Mouse (Mus musculus): ENCODE data around the gene Prkab1. TPM values are rescaled to one million over a fixed set of nuclear protein-coding genes. Genes with fewer than 3 reads are reported as not detected.

Prkab1 gene
- polyA plus RNA-seq, 1 experiment from 2014 or later, result 62.5 TPM

- Histone ChIP-seq H3K9me3 (no peaks in the 10 kb centered on the region), H3K4me1 (no peaks in the 10 kb centered on the region), H3K36me3 (replicated peaks) (peaks cover 90% of the 10 kb centered on the region), H3K4me3 (replicated peaks) (no peak overlapping the region), H3K4me2 (no peak overlapping the region), H3K27me3 (no peaks in the 10 kb centered on the region), H3K9ac (no peak overlapping the region), H3K27ac (no peak overlapping the region)
- no peak for ATAC-seq (ENCODE audit: low FRiP score)
- 92% methylated on average over 5 of the region's 5 CpGs for WGBS
Measured at GRCm38 (mm10) chr5:116016542-116016941, 7.8 kb downstream of the Prkab1 start.

DNA sequence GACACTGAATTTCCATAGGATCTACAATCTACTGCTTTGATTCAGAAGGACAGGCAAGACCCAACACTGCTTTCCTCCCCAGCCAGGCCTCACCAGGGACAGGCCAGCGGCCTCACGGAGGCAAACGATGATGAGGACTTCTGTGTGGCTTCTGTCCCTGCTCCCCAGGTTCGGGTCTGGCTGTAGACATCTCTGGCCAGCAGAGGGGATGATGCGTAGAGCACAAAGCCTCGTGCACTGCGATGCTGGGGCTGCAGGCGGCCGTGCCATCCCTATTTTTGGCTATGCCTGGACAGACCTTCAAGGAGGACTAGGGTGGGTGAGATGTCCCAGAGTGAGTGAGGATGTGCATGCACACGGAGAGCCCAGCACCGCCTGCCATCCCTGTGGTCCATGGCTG lies 10.1 kb downstream of the Prkab1 start:
- Histone ChIP-seq H3K27me3 (no peaks in the 10 kb centered on the region), H3K27ac (no peak overlapping the region), H3K36me3 (replicated peaks) (peaks cover 67% of the 10 kb centered on the region), H3K4me2 (no peak overlapping the region), H3K4me1 (no peaks in the 10 kb centered on the region), H3K9me3 (no peaks in the 10 kb centered on the region), H3K4me3 (replicated peaks) (no peak overlapping the region), H3K9ac (no peak overlapping the region)
- no peak for ATAC-seq (ENCODE audit: low FRiP score)
- WGBS, result 93% methylated on average over 11 of the region's 11 CpGs

GRCm38 (mm10) chr5:116013821-116014220 lies 10.5 kb downstream of the Prkab1 start:
- Histone ChIP-seq H3K4me3 (replicated peaks) (no peak overlapping the region), H3K4me2 (no peak overlapping the region), H3K27ac (no peak overlapping the region), H3K9ac (no peak overlapping the region), H3K4me1 (no peaks in the 10 kb centered on the region), H3K9me3 (no peaks in the 10 kb centered on the region), H3K36me3 (replicated peaks) (peaks cover 63% of the 10 kb centered on the region), H3K27me3 (no peaks in the 10 kb centered on the region)
- WGBS, result 86% methylated on average over 8 of the region's 8 CpGs
- ATAC-seq (ENCODE audit: low FRiP score), result no peak

DNA sequence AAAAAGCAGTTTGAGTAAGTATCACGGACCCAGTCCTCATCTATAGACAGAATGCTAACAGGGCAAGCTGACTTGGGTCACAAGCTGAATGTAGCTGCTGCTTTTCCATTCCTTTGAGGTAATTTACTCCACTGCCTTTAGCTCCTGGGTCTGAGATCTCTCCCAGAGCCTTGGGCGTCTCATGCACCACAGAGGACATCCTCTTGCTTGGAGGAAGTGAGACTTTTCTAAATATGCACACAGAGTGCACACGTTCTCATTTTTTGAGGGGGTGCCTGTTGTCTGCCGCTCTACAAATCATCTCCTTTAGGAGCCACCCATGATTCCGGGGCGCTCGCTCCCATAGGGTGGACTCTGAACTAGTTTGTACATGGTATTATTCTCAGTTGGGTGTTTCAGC lies 11.8 kb downstream of the Prkab1 start:
- Histone ChIP-seq H3K27me3 (no peaks in the 10 kb centered on the region), H3K36me3 (replicated peaks) (peaks cover 55% of the 10 kb centered on the region)
- no peak for ATAC-seq (ENCODE audit: low FRiP score)

GRCm38 (mm10) chr5:116011700-116012099 lies 12.6 kb downstream of the Prkab1 start:
- ATAC-seq (ENCODE audit: low FRiP score), result no peak
- Histone ChIP-seq H3K4me1 (no peaks in the 10 kb centered on the region), H3K27me3 (no peaks in the 10 kb centered on the region), H3K36me3 (replicated peaks) (peaks cover 54% of the 10 kb centered on the region), H3K9ac (no peak overlapping the region), H3K4me3 (replicated peaks) (no peak overlapping the region), H3K4me2 (no peak overlapping the region), H3K9me3 (no peaks in the 10 kb centered on the region), H3K27ac (no peak overlapping the region)
- 93% methylated on average over 7 of the region's 7 CpGs for WGBS

More for the DNA sequence above, 11.8 kb downstream of the Prkab1 start:
- no peaks in the 10 kb centered on the region for H3K4me1 ChIP-seq
- H3K4me2 ChIP-seq, result no peak overlapping the region
- no peak overlapping the region for H3K27ac ChIP-seq
- H3K9ac ChIP-seq, result no peak overlapping the region
- no peaks in the 10 kb centered on the region for H3K9me3 ChIP-seq
- no peak overlapping the region for H3K4me3 ChIP-seq (replicated peaks)
- WGBS, result 96% methylated on average over 7 of the region's 7 CpGs

DNA sequence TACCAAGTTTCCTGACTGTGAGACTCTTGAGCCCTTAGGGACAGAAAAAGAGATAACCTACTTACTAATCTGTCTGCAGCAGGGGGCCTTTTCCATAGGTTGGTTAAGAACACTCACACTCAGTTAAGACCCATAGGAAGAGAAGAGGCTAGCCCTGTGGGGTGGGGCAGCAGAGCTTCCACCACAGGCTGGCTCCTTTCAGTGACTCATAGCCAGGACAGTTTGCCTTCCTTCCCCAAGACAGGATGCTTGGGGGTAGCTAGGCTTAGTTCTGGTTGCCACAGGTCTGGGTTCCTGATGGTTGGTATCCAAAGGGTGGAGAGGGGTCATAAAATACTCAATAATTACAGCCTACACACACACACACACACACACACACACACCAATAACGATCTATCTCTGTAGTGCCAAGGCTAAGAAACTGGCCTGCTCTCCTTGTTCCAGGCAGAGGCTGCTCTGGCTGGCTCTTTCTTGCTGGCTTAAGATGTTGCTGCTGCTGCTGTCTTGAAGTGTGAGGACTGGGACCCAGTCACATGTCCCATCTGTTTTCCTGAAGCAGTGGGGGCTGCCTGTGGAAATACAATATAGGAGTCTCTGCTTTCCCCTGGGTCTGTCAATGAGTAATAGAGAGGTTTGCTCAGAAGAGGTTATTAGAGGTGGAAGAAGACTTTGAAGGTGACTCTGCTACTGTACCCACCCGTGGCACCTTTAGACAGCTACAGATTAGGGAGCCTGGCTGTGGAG lies 14.3 kb downstream of the Prkab1 start:
- H3K9ac ChIP-seq, result no peak overlapping the region
- ATAC-seq (ENCODE audit: low FRiP score), result no peak
- H3K4me1 ChIP-seq, result no peaks in the 10 kb centered on the region
- 88% methylated on average over 2 of the region's 2 CpGs for WGBS
- no peak overlapping the region for H3K4me3 ChIP-seq (replicated peaks)
- no peak overlapping the region for H3K4me2 ChIP-seq
- H3K9me3 ChIP-seq, result no peaks in the 10 kb centered on the region
- H3K27me3 ChIP-seq, result no peaks in the 10 kb centered on the region
- peaks cover 46% of the 10 kb centered on the region for H3K36me3 ChIP-seq (replicated peaks)
- H3K27ac ChIP-seq, result no peak overlapping the region

DNA sequence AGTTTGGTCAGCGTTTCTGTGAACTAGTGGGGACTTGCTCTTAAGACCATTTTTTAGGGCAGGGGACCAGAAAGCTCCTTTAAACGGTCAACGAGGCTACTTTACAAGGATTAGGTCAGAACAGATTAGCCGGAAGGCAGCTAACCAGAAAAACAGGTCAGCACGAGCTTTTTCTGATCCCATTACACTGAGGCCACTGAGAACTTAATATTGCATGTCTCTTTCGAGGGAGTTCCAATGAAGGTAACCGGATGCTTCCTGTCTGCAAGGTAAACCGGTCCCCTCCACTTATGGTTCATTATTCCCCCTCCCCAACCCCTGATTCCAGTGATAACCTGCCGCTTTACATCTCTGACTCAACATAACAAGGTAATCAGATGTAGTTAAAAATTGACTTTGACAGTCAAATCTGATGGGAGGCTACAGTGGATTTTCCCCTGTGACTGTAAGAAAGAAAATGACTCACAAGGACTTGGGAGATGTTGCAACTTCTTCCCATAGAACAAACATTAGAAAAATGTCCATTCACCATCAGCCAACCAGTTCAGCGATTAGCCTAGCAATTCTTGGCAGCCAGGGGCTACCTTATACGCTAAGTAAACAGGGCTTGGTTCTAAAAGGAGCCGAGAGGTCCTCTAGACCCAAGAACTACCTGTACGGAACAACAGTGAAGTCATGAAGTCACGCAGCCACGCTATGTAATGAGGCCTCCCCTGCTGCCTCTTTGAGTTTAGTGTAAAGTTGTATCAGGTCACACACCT lies 15.0 kb downstream of the Prkab1 start:
- Histone ChIP-seq H3K9me3 (no peaks in the 10 kb centered on the region), H3K4me1 (no peaks in the 10 kb centered on the region), H3K9ac (no peak overlapping the region), H3K4me2 (no peak overlapping the region), H3K36me3 (replicated peaks) (peaks cover 42% of the 10 kb centered on the region), H3K27ac (no peak overlapping the region), H3K27me3 (no peaks in the 10 kb centered on the region), H3K4me3 (replicated peaks) (no peak overlapping the region)
- no peak for ATAC-seq (ENCODE audit: low FRiP score)
- WGBS, result 75% methylated on average over 15 of the region's 15 CpGs

- no peak overlapping the region for H3K27ac ChIP-seq
- H3K4me2 ChIP-seq, result no peak overlapping the region
- H3K4me1 ChIP-seq, result 0 out of 2 replicates have a peak, but pooled peaks cover 2% of the 10 kb centered on the region
- ATAC-seq (ENCODE audit: low FRiP score), result no peak
- H3K9ac ChIP-seq, result no peak overlapping the region
- WGBS, result 90% methylated on average over 13 of the region's 13 CpGs
- peaks cover 26% of the 10 kb centered on the region for H3K36me3 ChIP-seq (replicated peaks)
- no peaks in the 10 kb centered on the region for H3K9me3 ChIP-seq
- H3K27me3 ChIP-seq, result no peaks in the 10 kb centered on the region
- H3K4me3 ChIP-seq (replicated peaks), result no peak overlapping the region
Measured at GRCm38 (mm10) chr5:116007723-116008122, 16.6 kb downstream of the Prkab1 start.

DNA sequence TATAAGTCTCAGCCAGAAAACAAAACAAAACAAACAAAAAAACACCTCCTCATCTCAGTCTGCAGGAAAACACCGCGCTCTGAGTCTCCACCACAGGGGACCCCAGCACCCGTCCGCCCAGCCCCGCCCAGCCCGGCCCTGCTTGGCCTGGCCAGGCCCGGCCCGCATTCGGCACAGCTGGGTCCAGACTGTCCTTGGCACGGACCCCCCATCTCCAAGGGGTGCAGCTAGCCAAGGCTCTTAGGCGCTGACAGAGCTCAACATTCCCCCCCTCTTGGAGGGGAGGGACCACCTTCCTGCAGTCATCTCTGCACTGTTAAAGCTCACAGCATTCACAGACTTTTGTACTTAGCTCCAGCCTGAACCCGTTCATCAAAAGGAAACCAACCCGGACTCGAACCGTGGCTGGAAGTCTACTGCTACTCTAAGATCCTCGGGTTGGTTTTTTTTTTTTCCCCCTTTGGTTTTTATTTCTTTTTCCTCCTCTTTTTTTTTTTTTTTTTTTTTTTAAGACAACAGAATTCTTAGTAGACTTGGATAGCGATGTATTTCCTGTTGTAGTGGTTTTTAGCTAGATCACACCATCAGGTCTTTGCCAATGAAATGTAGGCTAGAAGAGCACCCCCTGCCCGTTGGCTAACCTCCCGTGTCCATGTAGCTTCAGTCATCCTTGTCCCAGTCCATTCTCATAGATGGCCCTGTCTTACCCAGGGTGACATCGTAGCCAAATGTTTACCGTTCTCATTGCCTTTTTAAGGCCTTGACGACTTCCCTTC lies 17.8 kb downstream of the Prkab1 start:
- no peak overlapping the region for H3K4me2 ChIP-seq
- H3K9me3 ChIP-seq, result no peaks in the 10 kb centered on the region
- no peak overlapping the region for H3K9ac ChIP-seq
- WGBS, result 70% methylated on average over 22 of the region's 22 CpGs
- H3K27ac ChIP-seq, result no peak overlapping the region
- no peaks in the 10 kb centered on the region for H3K27me3 ChIP-seq
- 0 out of 2 replicates have a peak, but pooled peaks cover 2% of the 10 kb centered on the region for H3K4me1 ChIP-seq
- ATAC-seq (ENCODE audit: low FRiP score), result no peak
- peaks cover 28% of the 10 kb centered on the region for H3K36me3 ChIP-seq (replicated peaks)
- no peak overlapping the region for H3K4me3 ChIP-seq (replicated peaks)

- WGBS, result 90% methylated on average over 10 of the region's 10 CpGs
- H3K36me3 ChIP-seq (replicated peaks), result peaks cover 43% of the 10 kb centered on the region
- H3K4me3 ChIP-seq (replicated peaks), result no peak overlapping the region
- no peaks in the 10 kb centered on the region for H3K27me3 ChIP-seq
- H3K9me3 ChIP-seq, result no peaks in the 10 kb centered on the region
- no peak for ATAC-seq (ENCODE audit: low FRiP score)
- H3K27ac ChIP-seq, result no peak overlapping the region
- 0 out of 2 replicates have a peak, but pooled peaks cover 2% of the 10 kb centered on the region for H3K4me1 ChIP-seq
- H3K9ac ChIP-seq, result no peak overlapping the region
- H3K4me2 ChIP-seq, result no peak overlapping the region
Measured at GRCm38 (mm10) chr5:116004271-116004670, 20.0 kb downstream of the Prkab1 start.

- 36% methylated on average over 13 of the region's 13 CpGs for WGBS
- no peak overlapping the region for H3K4me2 ChIP-seq
Measured at GRCm38 (mm10) chr5:116003825-116004224, 20.5 kb downstream of the Prkab1 start.

DNA sequence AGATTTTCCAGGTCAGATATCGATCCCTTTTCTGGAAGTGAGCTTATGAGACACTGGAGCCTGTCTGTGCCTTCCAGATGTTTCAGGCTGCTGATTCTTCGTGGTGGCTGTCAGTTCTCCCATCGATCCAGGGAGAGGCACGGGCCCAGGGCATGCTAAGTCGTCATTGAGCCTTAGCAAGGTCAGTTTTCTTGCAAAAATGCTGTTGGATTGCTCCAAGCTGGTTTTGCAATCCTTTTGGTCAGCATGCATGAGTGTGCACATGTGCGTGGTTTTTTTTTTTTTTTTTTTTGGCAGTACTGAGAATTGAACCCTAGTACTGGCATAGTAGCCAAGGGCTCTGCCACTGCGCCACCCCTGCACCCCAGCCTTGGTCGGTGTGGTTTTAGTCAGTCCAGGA lies 21.2 kb downstream of the Prkab1 start:
- Histone ChIP-seq H3K9ac (no peak overlapping the region), H3K9me3 (no peaks in the 10 kb centered on the region), H3K27ac (no peak overlapping the region), H3K27me3 (no peaks in the 10 kb centered on the region), H3K36me3 (replicated peaks) (peaks cover 43% of the 10 kb centered on the region), H3K4me1 (0 out of 2 replicates have a peak, but pooled peaks cover 2% of the 10 kb centered on the region), H3K4me2 (no peak overlapping the region), H3K4me3 (replicated peaks) (no peak overlapping the region)
- WGBS, result 88% methylated on average over 8 of the region's 8 CpGs
- ATAC-seq (ENCODE audit: low FRiP score), result no peak

More at GRCm38 (mm10) chr5:116003825-116004224, 20.5 kb downstream of the Prkab1 start:
- no peak overlapping the region for H3K4me3 ChIP-seq (replicated peaks)
- H3K27me3 ChIP-seq, result no peaks in the 10 kb centered on the region
- H3K36me3 ChIP-seq (replicated peaks), result peaks cover 43% of the 10 kb centered on the region
- ATAC-seq (ENCODE audit: low FRiP score), result no peak
- 0 out of 2 replicates have a peak, but pooled peaks cover 2% of the 10 kb centered on the region for H3K4me1 ChIP-seq
- no peaks in the 10 kb centered on the region for H3K9me3 ChIP-seq
- H3K27ac ChIP-seq, result no peak overlapping the region
- no peak overlapping the region for H3K9ac ChIP-seq
